Mouse (Mus musculus): ENCODE data around the gene Gm20388.
"Not testable (repeated sequence)": the region's sequence is repeated elsewhere in the genome, so short reads cannot be mapped to it uniquely, and the experiment has no call there.

The Gm20388 gene

DNA sequence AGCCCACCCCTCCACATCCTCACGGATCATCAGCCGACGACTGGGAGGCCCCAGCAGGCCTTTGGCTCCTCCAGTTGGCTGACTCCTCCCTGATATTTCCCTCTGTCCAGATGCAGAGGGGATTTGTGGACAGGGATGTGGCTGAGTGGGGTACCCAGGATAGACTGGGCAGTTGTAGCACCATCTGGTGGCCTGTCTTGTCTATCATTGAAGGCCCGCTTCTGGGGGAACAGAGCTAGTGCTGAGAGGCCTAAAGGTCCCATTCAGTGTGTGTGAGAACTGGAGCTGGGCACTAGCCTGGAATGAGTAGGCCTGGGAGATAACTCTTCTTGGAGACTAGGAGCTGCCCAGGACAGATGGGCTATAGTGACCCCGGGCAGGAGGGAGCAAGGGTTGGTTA lies 3321.1 kb downstream of the Gm20388 start:
- DNase-seq (ENCODE audit: low read depth, low spot score): no peak

DNA sequence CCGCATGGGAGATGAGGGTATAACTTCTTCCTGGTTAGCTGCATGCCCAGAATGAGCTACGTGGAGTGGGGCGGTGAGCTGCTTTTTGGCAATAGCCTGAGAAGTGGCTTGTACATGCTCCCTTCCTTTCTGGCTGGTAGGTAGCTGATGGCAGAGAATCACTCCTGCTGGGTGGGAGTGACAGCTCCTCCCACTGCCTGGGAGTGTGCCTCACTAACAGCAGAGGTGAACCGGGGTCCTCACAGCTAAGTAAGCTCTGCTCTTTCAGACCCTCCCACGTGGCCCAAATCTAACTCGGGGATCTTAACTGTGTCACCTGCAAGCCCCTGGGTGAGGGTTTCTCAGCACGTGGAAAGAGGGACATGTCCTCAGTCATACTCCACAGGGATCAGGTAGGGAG lies 3321.9 kb downstream of the Gm20388 start:
- no peak for DNase-seq (ENCODE audit: low read depth, low spot score)

DNA sequence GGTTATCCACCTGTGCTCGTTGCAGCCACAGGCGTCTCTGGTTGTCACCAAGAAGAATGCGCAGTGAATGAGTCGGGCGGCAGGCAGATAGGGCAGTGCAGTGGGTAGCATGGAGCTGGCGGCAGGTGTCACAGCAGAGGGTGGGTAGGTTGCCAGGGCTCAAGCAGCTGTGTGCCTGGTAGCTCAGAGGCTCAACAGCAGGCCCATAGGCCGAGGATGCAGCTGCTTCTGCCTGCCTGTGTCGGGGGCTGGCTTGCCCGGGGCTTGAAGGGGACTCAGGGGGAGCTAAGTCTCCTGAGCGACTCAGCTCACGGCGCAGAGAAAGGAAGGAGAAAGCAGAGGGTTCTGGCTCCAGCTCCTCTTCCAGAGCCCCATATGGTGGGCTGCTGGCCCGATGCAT lies 3322.7 kb downstream of the Gm20388 start:
- no peak for DNase-seq (ENCODE audit: low read depth, low spot score)

DNA sequence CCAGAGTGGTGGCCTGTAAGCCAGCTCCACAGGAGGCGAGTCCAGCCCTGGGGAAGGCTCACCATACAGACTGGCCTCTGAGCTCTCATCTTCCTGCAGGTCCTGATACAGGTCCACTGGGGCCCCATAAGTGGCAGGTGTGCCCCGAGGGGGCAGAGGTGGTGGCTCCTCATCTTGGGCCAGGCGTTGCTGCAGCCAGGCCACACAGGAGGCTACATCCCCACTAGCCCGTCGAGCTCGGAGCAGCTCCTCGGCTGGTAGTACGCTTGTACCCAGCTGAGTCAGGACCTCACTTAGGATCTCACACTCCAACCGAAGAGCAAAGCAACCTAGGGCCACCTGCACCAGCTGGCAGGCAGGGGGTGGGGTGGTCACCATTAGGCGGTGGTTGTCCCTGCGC lies 3323.1 kb downstream of the Gm20388 start:
- DNase-seq (ENCODE audit: low read depth, low spot score): no peak

DNA sequence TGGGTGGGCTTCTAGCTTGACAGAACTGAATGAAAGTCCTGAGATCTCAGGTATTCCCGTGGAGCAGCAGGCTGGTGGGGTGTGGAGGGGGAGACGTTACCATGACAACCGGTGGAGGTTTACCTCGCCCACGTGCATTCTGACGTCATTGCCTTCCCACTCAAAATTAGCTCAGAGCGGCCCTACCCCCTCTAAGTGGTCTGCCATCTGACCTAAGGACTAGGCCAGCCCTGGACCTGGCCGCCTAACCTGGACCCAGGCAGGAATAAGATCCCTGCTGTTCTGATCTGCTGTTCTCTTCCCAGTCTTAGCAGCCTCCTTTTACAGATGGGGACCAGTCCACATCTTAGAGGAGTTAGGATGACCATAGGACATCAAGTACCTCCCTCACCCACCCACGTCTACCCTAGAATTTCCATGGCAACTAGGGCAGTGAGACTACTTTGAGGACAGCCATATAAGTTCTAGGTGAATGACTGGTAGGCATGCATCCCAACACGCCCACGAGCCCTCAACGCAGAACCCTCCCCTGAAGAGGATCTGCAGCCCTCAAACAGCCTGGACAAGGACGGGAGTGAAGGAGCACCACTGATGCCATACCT lies 3324.4 kb downstream of the Gm20388 start:
- no peak for DNase-seq (ENCODE audit: low read depth, low spot score)

DNA sequence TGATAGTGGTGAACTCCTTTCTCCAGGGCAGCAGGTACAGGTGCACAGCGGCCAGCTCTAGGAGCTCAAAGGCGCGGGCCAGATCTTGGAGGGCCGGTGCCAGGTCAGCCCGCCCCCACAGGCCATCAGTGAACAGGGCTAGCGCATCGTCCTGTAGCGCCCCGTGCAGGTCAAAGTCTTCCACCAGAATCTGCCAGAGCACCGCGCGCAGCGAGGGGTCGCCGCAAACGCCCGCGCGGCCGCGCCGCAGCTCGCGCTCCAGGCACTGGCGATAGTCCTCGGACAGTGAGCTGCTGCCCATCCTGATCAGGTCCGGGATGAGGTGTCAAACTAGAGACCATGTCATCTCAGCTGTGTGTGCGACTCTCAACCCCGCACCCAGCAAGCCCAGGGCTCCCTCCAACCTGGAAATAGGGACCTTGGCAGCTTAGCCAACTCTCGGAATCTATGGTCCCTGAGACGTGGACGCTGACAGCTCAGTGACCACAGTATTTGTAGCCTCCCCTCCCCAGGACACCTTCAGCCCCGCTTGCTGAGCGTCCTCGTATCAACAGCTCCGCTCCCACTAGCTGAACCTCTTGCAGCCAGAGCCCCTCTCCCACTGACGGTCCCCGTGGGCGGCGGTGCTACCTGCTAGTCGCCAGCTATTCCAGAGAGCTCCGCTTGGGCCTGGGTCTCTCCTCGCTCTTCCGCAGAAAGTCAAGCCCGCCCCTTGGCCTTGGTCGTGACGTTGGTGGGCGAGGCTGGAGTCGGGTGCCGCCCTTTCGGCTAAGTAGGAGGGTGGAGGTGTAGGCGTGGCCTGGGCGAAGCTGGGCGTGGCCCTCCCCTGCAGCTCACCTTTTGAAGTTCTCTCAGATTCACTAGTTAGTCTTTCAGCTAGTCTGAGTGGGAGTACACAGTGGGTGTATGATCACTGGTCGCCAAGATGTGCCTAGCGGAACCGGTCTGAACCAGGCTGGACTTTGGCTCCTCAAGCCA lies 3325.2 kb downstream of the Gm20388 start, which contains the start of gene Spata2l:
Gene Spata2l (minus strand): TSS at position 714 of the 978 bp plus-strand sequence.
- DNase-seq (ENCODE audit: low read depth, low spot score): no peak

DNA sequence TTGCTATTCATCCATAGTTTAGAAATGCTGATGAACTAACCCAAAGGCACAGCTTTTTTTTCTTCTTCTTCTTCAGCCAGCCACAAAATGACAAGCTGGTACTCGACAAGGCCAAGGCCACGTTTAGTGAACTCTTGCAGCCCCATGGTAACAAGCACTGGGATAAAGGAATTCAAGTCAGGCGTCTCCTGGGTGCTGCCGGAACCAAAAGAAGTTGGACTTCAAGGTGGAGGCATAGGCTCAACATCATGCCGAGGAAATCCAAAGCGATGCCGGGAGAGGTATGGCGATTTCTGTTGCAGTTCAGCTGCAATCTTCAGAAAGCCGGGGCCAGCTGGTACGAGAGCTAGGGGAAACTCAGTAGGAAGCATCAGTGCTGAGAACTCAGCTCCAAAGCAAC lies 3328.8 kb downstream of the Gm20388 start:
- DNase-seq (ENCODE audit: low read depth, low spot score): no peak

DNA sequence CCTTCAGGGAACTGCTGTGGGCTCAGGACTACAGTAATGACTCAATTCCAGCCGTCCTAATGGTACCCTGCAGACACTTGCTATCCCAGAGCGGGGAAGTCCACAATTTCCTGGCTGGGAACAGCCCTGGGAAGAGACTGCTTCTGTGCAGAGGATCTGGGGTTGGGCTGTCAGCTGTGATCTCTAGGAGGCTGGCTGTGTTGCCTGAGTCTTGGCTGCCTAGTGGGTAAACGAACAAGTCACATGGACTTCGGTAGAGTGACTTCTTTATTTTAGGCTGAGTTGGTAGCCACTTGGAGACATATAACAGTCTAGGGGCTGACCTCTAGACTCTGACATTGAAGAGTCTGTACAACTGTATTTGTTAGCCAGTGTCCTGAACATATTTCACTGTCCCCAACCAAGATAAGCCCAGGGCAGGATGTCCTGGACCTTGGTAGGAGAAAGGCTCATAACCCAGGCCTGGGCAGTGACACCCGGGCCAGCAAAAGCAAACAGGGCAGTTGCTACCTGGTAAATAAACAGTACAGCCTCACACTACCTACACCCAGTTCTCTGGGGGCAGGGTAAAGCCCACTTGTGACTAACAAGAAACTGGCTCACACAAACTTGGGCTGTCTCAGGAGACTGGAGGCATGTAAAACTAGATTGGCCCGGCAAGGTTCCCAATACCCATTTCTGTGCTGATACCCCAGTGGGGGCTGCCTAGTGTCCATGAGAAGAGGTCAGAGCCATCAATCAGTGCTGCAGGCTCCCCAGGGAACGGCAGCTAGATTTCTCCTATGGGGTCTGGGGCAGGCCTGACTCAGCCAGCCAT lies 3331.7 kb downstream of the Gm20388 start:
- DNase-seq (ENCODE audit: low read depth, low spot score): no peak

DNA sequence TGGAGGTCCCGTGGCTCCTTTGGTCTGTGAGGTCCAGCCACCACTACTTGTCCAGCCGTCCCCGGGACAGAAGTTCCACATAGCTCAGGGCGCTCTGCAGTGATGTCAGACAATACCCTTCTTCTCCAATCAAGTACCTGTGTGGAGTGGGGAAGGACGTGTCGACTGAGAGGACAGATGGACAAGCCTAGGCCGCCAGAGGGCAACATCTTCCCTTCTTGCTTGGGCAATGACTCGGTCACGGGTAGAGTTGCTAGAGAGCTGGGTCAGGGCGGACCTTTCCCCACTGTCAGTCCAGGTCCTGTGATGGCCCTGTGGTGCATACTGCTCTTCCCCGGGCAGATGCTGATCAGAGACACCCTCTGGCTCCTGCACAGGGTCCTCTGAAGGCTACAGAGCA lies 3332.4 kb downstream of the Gm20388 start:
- DNase-seq (ENCODE audit: low read depth, low spot score): no peak

DNA sequence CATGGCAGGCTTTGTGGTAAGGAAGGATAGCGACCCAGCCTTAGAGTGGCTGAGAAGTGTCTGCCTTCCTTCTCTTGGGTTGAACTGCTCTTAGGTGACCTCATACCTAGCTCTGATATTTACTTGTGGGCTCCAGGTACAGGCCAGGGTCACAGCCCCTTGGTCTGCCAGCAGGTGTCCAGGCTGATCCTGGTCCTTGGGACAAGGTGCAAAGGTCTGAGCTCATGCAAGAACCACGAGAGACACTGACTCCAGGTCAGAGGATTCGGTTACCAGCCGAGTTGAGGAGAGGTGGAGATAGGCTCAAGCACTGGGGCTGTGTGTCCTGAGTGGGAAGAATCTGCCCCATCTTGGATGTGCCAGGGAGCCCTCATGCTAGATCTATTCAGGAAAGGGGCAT lies 3333.7 kb downstream of the Gm20388 start:
- no peak for DNase-seq (ENCODE audit: low read depth, low spot score)

DNA sequence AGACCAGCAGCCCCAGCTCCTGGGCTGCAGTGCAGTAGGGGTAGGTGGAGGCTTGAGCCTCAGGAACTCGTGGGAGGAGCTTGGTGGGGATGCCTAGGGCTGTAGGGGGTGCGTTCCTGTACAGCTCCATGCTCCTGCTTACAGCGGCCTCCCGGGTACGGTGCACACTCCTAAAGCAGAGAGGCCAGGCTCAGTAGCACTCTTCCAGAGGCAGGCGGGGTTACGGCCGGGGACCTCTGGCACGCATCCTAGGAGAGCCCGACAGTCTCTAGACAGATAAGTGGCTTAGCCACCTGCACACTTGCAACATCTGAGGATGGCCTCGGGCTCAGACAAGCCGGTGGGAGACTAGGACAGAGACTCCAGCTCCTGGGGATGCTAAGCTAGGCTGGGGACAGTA lies 3334.9 kb downstream of the Gm20388 start:
- DNase-seq (ENCODE audit: low read depth, low spot score): no peak

DNA sequence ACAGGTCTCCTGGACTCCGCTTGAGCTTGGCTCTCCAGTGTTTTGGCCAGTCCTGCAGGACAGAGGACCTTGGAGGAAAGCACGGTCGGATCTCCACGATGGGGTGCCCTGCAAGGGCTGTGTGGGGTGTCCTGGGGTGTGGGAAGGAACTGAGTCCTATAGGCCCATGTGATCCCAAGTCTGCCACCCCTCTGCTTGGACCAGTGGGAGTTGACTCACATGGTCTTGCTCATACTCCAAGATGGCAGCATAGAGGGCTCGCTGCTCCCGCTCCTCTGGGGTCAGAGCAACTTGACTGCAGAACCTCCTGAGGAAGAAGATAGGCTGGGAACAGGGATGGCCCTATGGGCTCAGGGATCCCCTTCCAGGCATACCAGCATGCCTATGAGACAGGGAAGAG lies 3337.1 kb downstream of the Gm20388 start:
- no peak for DNase-seq (ENCODE audit: low read depth, low spot score)

DNA sequence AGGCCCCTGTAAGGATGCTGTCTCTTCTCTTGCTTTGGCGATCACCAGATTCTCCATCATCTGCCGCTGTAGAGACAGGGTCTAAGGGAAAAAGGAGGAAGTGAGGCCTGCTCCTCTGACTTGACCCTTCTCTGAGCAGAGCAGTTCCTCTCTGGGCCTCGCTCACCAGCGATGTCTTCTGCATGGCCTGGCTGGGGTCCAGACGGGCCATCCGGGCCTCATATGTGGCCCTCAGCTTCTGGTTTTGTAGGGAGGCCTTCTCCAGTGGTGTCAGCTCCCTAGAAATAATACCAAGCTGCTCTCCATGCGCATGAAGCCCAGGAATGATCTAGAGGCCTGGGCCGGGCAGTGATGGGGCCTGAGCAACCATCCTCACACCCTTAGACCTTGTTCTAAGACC lies 3338.0 kb downstream of the Gm20388 start:
- no peak for DNase-seq (ENCODE audit: low read depth, low spot score)

DNA sequence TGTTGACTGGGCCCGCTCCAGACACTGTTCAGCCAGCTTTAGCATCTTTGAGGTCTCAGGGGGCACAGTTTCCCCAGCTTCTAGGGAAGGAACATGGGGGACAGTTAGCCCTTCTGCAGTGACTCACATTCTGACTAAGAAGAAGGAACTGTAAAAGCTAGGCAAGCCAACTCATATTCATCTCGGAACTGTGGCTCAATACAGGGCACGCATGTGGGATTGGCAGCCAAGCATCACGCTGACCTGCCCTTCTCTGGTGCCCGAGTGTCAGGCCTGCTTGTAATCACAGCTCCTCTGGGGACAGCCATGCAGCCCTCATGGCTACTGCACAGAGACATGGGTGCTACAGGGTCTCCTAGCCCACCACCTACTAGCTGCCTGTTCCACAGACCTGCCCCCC lies 3340.3 kb downstream of the Gm20388 start:
- no peak for DNase-seq (ENCODE audit: low read depth, low spot score)

DNA sequence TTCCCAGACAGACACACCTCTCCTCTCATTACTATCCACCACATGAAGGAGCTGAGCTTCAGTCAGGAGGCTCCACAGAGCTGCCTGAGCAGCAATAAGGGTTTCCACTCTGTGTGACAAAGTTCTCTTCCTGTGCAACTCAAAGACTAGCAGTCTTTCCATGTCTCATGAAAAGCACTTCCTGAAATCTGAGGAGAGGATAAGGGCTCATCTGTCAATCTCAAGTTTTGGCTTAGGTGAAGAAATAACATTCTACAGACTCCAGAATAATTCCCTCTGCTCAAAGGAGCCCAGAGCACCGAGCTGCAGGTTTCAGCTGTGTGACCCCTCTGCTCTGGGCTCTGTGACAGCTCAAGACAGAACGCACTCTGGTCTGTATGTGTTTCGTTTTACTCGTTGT lies 3342.3 kb downstream of the Gm20388 start:
- DNase-seq (ENCODE audit: low read depth, low spot score): no peak

DNA sequence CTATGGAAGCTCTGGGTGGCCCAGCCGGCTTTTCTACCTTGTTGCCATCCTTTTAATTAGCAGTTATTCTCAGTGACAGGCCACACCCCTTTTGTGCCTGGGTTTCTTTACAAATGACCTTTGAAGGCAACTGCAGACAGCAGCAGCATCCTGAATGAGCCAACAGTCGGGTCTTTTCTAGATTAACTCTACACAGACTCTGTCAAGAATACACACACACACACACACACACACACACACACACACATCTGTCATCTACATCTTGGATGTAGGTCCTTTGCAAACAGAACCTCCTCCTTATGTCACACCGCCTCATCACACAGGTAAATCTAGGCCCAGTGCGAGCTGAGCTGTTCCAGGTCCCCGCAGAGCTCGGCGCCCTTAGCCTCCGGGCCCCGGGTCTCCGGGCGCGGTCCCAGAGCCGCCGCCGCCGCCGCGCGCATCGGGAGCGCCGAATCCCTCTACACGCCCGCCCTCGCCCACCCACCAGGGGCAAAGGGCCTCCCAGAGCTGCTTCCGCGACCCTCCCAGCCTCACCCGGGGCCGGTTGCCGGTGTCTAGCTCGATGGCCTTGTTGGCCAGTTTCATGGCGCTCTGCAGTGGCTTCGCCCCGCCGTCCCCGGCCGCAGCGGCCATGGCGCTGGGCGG lies 3342.9 kb downstream of the Gm20388 start:
- DNase-seq (ENCODE audit: low read depth, low spot score): no peak

DNA sequence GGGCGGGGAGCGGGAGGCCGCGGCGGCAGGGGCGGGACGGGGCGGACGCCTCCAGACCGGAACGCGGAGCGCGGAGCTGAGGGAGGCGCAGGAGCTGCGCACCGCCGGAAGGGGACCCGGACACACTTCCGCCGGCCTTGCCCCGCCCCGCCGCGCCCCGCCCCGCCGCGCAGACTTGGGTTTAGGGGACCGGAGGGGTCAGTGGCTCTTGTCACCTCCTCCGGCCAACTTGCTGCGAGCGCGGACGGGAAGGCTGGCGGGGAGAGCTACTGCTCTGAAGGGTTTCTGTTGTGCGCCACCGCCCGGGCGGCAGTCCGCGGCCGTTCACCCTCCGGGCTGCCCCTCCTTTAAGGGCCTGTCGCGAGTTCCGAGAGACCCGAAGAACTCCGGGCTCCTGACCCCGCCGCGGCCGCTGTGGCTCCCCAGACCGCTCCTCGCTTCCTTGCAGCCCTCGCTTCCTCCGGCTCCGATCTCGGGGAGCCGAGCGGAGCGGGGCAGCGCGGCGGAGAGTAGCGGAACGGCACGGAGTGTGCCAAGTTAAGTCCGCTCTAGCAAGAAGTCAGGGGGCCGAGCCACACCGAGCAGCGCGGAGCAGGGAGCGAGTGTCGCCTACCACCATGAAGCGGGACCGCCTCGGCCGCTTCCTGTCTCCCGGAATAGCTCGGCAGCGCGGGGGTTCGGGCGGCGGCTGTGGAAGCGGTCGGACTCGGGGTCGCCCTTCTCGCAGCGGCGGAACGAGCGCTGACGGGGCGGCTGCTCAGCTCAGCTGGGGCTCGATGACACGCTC lies 3343.7 kb downstream of the Gm20388 start, which contains the start of the genes Zfp276 and Vps9d1:
Gene Zfp276 (plus strand): TSS at position 97 of the 787 bp plus-strand sequence.
Gene Vps9d1 (minus strand): TSS at position 250 of the 787 bp plus-strand sequence.
- peak; percentile 61 for DNase-seq (ENCODE audit: low read depth, low spot score)

DNA sequence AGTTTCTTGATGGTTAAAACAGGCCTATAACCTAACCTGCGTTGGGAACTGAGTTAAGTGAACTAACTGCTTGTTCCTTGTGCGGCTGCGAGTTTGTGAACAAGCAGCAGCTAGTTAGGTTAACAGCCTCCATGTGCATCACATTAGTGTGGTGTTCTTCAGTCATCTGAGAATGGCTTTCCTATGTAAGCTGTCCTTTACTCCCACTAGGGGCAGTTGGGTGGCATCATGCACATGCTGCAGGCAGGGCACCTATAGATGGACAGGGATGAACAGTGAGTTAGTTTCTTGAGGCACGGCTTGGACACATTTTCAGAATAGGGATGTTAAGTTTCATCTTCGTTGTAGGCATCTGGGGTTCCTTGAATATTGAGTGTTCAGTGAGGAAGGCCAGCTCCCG lies 3344.5 kb downstream of the Gm20388 start:
- no peak for DNase-seq (ENCODE audit: low read depth, low spot score)

DNA sequence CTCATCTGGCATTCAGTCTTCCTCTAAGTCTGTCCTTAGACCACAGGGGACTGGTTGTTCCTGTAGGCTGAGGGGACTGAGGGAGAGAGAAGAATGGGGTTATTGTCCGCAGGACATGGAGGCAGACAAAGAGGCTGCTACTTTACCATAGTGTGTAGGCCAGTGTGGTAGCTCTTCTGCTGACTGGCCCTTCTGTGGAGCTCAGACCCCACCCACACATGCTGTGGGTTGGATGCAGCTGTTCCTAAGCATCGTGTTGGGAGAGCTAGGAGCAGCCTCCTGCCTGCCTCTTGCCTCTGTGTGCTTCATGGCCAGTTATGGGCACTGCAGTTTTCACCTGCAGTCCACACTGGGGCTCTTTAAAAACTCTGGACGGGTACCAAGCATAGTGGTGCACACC lies 3346.5 kb downstream of the Gm20388 start:
- DNase-seq (ENCODE audit: low read depth, low spot score): no peak

DNA sequence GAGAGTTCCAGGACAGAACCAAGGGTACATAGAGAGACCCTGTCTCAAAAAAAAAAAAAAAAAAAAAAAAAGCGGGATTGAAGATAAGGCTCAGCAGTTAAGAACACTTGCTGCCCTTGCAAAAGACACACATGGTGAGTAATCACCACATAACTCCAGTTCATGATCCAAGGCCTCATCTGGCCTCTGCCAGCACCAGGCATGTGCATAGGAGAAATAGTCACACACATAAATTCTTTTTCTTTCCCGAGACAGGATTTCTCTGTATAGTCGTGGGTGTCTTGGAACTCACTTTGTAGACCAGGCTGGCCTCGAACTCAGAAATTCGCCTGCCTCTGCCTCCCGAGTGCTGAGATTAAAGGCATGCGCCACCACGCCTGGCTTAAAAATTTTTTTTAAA lies 3347.0 kb downstream of the Gm20388 start:
- DNase-seq (ENCODE audit: low read depth, low spot score): not testable (repeated sequence)

Data from retina, adult 2 months (tissue).